Mouse (Mus musculus): ENCODE data around the gene Phc2.

DNA sequence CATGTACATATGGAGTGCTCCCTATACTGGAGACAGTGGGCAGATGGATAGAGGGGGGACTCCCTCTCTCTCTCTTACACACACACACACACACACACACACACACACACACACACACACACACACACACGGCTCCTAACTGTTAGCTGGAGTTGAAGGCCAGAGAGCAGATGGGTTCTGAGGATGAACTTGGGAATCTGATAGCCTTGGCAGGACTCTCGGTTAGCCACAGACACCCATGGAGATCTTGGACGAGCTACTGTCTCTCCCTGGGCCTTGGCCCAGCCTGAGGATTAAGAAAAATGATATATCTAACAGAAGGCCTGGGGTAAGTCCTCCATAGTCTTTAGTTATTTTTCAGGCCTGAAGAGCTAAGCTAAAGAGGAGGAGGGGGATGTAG lies 3.0 kb upstream of the Phc2 start:
- TF ChIP-seq POLR2A (IDR thresholded peaks at IDR 0.05; ENCODE audit: control insufficient read depth, low read depth, low read length) (no peak), CTCF (IDR thresholded peaks at IDR 0.05; ENCODE audit: control insufficient read depth, insufficient read depth, insufficient replicate concordance, low read depth, low read length) (no peak)

Data from testis, adult 2 months (tissue).